Mouse (Mus musculus): ENCODE measurements around the gene Scai.
"Not testable (repeated sequence)": the region's sequence is repeated elsewhere in the genome, so short reads cannot be mapped to it uniquely, and the experiment has no call there.

Scai gene

DNA sequence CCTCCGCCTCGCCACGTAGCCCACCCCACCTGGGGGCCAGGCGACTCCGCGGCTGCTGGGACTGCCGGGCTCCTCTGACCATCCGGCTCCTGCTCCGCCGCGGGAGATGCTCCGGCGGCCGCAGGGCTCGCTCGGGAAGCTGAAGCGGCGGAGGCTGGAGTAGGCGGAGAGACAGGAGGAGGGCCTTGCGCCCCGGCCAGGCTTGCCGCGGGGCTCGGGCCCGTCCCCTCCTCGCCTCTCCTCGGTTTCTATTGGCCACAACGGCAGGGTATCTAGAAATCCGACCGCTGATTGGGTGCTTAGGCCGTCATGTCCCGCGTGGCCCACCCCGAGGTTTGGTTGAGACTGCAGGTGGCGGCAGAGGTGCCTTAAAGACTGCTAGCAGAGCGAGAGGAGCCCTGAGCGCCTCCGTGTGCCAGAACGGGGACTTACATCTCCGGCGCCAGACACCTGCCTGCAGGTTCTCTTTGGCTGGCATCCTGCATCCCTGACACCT, at the start of gene Scai:
Gene Scai (minus strand): TSS at position 174 of the 496 bp plus-strand sequence.
- DNase-seq (ENCODE audit: extremely low spot score, low read depth, low spot score) = peak; percentile 93

DNA sequence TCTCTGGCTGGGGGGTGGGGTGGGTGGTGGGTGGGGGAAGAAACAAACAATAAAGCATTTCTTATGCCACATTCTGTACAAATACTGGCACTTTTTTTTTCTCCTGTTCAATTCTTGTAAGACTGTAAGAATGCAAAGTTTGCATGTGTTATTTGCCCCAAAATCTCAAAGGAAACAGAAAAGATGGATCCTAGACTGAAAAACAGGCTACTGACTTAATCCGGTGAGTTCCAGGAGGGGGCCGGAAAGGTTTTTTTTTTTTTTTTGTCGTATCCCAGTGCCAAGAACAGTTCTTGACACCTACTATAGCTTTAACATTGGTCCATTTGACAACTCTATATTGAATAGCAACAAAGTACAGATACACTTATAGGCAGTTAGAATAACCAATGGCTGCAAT, 36.2 kb upstream of the Scai start:
- no peak for DNase-seq (ENCODE audit: extremely low spot score, low read depth, low spot score)

DNA sequence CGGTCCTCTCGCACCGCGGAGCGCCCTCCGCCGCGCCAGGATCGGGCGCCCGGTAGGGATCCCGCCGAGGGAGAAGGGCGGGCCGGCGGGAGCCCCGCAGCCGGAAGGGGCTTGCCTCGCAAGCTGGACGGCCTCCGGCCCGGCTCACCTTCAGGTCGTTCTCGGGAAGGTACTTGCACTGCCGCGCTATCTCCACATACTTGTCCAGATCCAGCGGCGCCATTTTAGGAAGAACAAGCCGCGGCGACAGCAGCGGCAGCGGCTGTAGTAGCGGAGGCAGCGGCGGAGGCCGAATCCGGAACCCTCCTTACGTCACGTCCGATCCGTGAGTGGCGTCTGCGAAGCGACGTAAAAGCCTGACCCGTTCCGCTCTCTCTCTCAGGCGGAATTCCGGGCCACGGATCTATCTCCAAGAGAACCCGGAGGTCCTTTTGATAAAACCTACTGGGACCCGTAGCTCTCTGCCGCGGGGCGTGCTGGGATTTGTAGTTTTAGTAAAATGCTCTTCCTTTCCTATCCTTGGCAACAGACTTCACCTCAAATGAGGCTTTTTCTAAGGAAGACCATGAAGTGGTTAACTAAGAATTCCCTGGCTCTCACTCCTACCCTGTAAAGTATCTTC, 35.6 kb upstream of the Scai start, which contains the start of gene Ppp6c:
Gene Ppp6c (minus strand): TSS at position 433 of the 622 bp plus-strand sequence.
- DNase-seq (ENCODE audit: extremely low spot score, low read depth, low spot score) = peak; percentile 79

DNA sequence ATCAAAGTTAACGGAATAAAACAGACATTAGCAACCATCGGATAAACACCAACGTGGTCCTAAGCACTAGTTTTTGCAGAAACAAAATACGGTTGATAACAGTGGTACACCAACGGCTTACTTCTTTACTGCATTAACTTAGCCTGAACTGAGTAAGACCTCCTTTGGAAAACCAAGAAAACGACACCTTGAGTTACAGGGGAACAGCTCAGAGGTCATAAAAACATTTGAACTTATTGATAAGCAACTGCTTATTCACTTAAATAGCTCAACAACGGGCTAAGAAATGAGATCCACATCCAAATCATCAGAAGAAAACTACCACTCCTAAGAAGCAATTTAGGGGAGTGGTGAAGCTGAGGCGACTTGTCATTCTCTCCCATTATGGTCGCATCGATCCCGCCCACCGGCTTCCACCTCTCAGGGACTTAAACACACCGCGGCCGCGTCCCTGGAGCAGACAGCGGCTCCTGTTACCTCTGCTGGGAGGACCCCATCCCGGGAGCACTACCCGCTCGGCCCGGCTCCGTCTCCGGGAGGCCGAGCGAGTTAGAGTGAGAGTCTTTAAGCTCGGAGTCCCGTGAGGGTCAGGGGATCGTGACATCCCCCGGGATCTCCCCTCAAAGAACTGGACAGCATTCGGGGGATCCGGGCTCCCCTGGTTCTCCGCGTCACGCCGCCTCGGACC, 34.9 kb upstream of the Scai start:
- DNase-seq (ENCODE audit: extremely low spot score, low read depth, low spot score) = not testable (repeated sequence)

DNA sequence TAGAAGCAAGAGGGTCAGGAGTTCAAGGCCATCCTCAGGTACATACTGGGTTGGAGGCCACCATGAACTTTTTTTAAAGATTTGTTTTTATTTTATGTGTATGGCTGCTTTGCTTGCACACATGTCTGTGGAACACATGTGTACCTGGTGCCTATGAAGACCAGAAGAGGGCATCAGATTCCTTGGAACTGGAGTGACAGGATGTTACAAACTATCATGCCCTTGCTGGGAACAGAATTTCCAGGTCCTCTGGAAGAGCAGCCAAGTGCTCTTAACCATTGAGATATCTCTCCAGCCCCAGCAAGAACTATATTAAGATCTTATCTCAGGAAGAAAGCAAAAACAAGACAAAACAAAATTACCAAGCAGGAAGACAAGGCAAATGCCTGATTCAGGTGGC, 34.1 kb upstream of the Scai start:
- DNase-seq (ENCODE audit: extremely low spot score, low read depth, low spot score) = no peak

DNA sequence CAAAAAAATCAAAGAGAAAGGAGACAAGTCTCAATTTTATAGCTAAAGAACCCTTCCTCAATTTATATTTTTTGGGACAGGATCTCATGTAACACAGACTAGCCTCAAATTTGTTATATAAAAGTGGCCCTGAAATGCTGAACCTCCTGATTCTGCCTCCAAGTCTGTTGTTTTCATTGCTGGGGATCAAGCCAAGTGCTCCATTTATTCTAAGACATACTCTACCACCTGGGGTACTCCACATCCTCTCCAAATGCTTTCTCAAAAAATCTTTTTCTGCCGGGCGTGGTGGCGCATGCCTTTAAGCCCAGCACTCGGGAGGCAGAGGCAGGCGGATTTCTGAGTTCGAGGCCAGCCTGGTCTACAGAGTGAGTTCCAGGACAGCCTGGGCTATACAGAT, 29.5 kb upstream of the Scai start:
- DNase-seq (ENCODE audit: extremely low spot score, low read depth, low spot score) = no peak

DNA sequence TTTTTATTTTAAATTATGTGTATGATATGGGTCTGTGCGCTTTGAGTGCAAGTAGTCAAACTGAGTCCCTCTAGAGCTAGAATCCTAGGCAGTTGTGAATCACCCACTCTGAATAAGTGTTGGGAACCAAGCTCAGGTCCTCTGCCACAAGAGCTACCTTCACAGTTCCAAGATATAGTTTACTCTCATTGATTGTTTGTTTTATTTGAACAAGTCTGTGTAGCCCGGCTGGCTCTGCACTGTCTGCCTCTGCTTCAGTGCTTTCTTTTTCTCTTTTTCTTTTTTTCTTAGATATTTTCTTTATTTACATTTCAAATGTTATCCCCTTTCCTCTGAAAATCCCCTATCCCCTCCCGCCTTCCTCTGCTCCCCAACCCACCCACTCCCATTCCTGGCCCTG, 28.5 kb upstream of the Scai start:
- DNase-seq (ENCODE audit: extremely low spot score, low read depth, low spot score) = no peak

DNA sequence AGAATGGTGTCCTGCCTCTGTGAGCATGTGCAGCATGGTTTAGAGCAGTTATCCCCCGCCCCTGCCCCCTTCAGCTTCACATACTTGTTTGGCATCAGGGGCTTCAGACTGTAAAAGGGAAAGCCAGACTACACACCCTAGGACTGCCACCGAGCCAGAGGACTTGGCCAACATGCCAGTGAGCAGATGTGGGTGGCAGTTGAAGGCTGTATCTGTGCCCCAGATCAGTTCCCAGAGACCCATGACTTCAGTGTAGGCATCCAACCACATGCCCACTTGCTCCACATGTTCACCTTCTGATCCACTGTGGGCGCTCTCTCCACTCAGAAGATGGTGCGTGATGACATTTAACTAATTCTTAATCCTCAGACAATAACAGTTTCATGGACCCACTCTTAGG, 26.6 kb upstream of the Scai start:
- DNase-seq (ENCODE audit: extremely low spot score, low read depth, low spot score) = no peak

DNA sequence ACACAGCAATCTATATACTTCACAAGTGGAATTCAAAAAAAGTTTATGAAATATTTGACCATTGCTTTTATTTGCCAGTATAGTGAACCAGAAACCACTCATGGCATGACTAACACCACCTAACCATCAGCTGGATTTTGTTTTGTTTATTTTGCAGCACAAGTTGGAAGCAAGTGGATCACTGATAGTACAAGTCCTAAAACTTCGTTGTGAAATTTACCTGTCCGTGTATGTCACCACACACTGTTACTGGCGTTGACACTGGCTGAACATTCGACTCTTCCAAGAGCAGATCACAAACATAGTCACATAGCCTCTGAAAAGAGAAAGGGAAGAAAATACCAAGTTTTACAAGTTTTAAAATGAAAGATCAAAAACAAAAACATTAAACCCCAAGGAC, 20.2 kb upstream of the Scai start:
- DNase-seq (ENCODE audit: extremely low spot score, low read depth, low spot score) = no peak

DNA sequence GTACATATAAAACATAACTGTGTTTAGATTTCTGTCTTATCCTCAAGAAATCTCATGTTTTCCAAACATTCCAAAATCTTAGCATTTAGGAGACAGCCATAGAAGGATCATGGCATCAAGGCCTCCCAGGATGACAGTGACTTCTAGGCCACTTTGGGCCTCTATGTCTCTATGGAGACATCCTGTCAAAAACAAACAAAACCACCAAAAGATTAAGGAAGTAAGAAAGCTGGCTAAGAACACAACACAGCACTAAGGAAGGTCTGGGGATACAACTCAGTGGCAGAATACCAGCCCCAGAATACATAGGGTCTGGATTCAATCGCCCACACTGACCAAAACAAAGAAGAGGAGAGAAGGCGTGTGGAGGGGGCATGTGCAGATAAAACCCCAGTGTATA, 12.8 kb upstream of the Scai start:
- DNase-seq (ENCODE audit: extremely low spot score, low read depth, low spot score) = no peak

DNA sequence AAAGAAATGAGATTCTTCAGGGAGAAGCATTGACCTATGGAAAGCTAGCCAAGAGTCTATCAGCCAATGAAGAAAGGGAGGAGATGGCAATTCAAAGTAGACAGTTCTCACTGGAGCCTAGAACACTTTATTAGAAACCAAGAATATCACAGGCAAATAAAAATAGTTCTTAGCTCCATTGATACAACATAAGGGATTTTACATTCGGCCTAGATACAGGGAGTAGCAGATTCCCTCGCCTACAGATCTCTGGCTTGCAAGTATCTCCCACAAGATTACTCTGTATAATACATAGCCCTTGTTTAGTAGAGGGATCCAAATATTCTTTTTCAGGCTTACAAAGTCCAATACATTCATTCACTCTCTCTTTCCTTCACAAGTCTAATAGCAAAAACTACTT, 4.3 kb upstream of the Scai start:
- DNase-seq (ENCODE audit: extremely low spot score, low read depth, low spot score) = no peak

DNA sequence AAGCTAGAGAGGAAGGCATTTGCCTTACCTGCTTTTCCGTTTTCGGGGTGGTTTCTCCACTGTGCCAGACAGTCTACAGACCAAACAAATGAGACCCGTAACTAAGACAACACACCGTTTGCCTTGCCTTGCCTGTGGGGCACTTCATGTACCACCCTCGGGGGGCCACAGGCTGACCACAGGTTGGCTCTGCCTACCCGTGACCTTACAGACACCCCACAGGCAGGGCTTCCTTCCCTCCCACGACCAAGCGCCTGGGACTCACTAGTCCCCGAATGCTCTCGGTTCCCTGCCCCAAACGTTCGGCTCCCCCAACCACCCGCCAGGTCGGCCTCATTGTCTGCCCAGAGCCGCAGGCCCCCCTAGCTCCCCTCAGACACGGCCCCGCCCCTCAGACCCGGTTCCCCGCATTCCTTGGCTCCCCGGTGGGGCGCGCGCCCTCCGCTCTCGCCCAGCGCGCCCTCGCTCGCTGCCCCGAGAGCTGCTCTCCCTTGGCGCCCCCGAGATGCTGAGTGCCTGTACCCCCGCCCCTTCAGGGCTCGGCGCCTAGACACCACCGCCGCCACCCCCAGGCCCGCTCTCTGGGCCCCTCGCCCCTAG, 473 bp downstream of the Scai start:
- DNase-seq (ENCODE audit: extremely low spot score, low read depth, low spot score) = no peak

DNA sequence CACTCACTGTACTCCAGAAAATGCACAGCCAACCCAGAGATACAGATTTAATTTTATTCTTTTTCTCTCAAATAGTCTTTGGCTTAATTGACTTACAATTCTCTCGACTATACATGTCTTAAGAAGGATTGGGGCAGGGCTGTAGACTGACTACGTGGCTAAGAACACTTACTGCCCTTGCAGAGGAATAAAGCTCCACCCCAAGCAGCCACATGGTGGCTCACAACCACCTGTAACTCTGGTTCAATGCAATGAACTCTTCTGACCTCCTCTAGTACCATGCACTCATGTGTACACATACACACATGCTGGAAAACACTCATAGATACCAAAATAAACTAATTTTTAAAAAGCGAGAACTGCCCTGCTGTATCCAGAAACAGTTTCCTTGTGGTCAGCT, 4.6 kb downstream of the Scai start:
- DNase-seq (ENCODE audit: extremely low spot score, low read depth, low spot score) = no peak

DNA sequence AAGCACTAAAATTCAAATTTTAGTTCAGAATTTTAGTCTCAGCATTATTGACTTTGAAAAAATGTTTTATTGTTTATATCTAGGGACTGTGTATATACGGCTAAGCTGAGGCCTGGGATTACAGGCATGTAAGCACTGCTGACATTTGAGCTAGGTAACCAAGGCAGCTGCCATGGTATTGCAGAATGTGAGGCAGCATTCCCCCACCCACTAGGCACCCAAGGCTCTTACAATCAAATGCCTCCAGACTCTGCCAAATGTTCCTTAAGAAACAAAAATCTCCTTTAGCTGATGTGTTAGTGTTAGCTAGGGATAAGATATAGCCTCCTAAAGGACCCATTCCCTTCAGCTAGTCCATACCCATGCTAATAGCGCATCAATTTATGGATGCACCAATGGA, 6.9 kb downstream of the Scai start:
- DNase-seq (ENCODE audit: extremely low spot score, low read depth, low spot score) = no peak

DNA sequence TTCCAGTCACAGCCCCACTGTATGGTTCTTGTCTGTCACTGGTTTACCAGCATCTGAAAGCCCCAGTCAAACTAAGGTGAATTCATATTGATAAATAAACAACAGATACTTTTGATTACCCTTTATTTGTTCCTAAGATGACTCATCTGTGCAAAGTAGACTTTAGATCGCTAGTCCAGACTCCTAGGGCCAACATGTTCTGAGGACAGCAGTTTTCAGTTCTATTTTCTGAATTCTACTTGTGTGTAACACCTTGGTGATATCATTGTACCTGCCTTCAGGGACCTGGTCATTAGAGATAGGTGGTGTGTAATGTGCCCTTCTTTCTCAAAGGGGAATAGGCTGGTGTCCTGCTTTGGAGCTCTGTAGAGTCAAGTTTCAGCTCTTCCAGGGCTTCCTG, 29.5 kb downstream of the Scai start:
- no peak for DNase-seq (ENCODE audit: extremely low spot score, low read depth, low spot score)

DNA sequence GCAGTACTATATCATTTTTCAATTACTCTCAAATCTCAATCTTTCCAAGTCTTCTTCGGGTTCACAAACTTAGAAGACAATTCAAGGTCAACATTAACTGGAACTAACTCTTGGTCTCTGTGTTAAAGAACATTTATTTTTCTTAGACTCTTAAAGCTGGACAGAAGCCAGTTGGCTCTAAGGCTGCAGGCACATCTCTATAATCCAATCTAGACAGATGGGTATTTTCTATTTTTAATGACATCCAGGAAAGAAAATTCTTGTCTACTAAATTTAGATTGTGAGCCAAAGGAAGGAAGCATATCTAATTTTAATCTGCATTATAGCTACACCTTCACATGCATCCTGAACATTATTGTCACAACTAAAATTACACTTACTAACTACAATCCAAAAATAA, 32.6 kb downstream of the Scai start:
- DNase-seq (ENCODE audit: extremely low spot score, low read depth, low spot score) = no peak

DNA sequence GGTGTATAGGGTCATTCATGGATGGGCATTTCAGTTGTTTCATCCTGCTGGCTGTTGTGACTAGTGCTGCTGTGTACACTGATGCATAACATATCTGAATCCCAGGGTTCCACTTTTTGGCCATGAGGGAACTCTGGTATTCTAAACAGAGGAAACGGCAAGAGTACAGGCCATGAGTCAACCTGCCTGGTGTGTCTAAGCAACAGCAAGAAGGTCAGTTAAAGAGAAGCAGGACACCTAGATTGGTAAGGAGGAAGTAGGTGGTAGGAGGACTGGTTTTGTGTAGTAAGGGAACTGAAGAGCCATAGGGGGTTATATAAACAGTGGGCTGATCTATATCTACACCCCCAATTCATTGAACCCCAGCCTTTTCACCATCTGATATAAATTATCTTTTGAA, 33.7 kb downstream of the Scai start:
- no peak for DNase-seq (ENCODE audit: extremely low spot score, low read depth, low spot score)

DNA sequence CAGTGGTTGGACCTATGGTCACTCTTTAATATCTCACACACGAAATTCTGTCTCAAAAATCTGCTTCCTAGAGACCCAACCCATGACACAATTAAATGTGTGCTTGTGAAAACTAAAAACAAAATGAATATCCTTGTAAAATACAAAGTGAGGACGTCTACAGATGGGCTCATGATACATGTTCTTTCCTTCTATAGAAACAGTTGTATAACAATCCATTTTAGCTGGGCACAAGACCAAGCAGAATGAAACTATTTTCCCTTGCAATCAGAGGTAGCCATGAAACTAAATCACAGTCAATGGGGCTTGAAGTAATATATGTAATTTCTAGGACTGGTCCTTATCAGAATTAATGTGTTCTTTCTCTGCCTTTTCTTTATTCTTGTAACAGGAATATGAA, 39.6 kb downstream of the Scai start:
- no peak for DNase-seq (ENCODE audit: extremely low spot score, low read depth, low spot score)

DNA sequence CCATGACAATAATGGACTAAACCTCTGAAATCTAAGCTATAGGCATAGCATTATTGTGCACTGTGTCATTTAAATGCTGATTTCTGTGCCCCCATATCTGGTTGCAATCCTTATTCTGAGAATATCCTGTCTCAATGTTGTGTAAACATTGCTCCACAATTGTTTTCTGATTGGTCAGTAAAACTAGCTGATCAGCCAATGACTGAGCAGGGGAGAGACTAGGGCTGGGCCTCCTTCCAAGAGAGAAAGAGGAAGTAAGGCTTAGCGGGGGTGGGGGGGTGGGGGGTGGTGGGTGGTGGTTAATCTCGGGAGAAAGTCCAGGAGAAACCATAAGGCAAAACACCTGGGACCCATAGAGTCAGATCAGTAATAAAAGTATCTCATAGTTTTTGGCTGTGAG, 42.5 kb downstream of the Scai start:
- DNase-seq (ENCODE audit: extremely low spot score, low read depth, low spot score) = no peak

DNA sequence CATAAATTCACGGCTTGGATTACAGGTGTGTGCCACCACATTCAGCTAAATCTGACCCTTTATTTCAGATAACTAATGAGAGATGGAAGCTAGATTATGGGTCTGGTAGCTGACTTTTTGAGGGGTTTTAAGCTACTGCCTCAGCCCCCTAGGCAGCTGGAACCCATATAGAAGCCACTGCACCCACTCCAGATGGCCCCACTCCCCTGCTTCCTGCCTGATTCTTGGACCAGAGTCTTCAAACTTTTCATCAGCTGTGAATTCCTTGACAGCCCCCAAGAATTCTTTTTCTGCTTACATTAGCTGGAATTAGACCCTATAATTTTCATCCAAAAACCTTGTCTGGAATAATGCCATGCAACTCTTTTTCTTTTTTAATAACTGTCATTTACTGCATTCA, 44.1 kb downstream of the Scai start:
- DNase-seq (ENCODE audit: extremely low spot score, low read depth, low spot score) = no peak

DNA sequence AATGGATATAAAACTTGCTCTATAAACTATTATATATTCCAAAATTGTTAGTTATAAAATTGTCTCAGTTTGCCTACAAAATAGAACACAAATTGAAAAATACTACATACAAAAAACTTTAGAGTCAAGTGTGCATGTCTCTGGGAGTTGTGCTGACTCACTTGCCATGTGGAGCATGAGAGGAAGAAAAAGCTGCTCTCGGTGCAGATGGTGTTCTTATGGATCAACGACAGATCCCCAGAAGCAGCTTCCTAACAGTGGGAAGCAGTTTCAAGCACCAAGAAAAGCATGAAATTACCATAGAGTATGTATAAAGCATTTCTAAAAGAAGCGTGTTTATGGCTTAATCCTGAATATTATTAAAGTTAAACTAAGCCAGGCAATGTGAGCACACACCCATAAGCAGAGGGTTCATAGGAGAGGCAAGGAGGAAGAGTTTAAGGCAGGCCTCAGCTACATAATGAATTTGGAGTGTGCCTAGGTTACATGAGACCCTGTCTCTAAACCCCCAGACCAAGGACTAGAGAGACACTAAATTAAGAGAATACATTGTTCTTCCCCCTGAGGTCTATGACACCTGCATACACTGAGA, 48.1 kb downstream of the Scai start:
- DNase-seq (ENCODE audit: extremely low spot score, low read depth, low spot score) = no peak
